8 mouse cellular contexts compared by ENCODE assay signal in the genomic region with DNA sequence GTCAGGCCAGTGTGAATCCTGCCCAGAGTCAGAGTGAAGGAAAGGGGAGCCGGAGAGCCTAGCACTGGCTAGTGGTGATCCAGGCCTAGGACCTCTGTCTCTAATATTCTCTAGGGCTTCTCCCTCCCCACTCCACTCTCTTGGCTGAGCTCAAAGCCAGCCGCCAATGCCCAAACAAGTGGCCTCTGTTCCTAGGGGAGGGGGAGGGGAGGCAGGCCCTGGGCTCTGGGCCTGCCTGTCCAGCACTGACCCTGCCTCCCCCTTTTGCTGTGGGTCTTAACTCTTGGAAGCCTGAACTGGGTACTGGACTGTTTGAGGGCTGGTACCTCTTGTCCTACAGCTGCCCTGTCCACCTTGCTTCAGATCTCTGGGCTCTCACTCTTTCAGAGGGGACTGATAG. TPM values are rescaled to one million over a fixed set of nuclear protein-coding genes. Genes with fewer than 3 reads are reported as not detected.
DNase-seq lines count a peak whose midpoint lies in the region; ATAC-seq and TF ChIP-seq lines count a peak whose summit lies in the region.

No protein-coding gene starts in this region.

- peaks cover 72% of the 10 kb centered on the region for H3K27me3 ChIP-seq in heart, embryonic 10.5 days (ENCODE audit: insufficient read depth, poor library complexity, severe bottlenecking)
- H3K27me3 ChIP-seq in midbrain, postnatal 0 days (ENCODE audit: insufficient read depth, low read length) = no peaks in the 10 kb centered on the region; the same call in 1 of the 2 replicates

- no peak for DNase-seq in heart, embryonic 10.5 days (ENCODE audit: low spot score)
- no peak for DNase-seq in heart, adult 9 months (ENCODE audit: low spot score in 2 of 2)
- peak; percentile 33 to 47 for DNase-seq in cerebellum, postnatal 14 days
- peak; percentile 24 to 71 for DNase-seq in layer of hippocampus, postnatal 14 days (ENCODE audit: low spot score in 2 of 2)
- DNase-seq in midbrain, postnatal 0 days (ENCODE audit: low spot score) = peak; percentile 79
- DNase-seq in gastrocnemius, postnatal 14 days = no peak
- no peak for DNase-seq in ovary, postnatal 36 days (ENCODE audit: low spot score)
- no peak for DNase-seq in thymus, postnatal 4 days

- no peak overlapping the region for H3K4me2 ChIP-seq in midbrain, postnatal 0 days (ENCODE audit: low read depth, low read length, poor library complexity, severe bottlenecking)

- H3K9ac ChIP-seq in midbrain, postnatal 0 days (replicated peaks; ENCODE audit: low read length, poor library complexity, severe bottlenecking) = no peak overlapping the region

- peaks cover 60% of the 10 kb centered on the region for H3K4me1 ChIP-seq in heart, embryonic 10.5 days
- H3K4me1 ChIP-seq in midbrain, postnatal 0 days (ENCODE audit: insufficient read depth, low read length) = 0 out of 2 replicates have a peak, but pooled peaks cover 5% of the 10 kb centered on the region

- no peaks in the 10 kb centered on the region for H3K9me3 ChIP-seq in heart, embryonic 10.5 days
- H3K9me3 ChIP-seq in midbrain, postnatal 0 days (ENCODE audit: low read length) = no peaks in the 10 kb centered on the region

- no peak for TF ChIP-seq CTCF in midbrain, postnatal 0 days (IDR thresholded peaks at IDR 0.05)

- intact Hi-C loops in gastrocnemius, postnatal 14 days (cut with DNase I; ENCODE audit: low total_unique reads) = no loop called here

- H3K27ac ChIP-seq in heart, embryonic 10.5 days = peak overlapping the region; percentile 22; the same call in 1 of the 2 replicates
- H3K27ac ChIP-seq in midbrain, postnatal 0 days (ENCODE audit: low read depth, low read length) = peak overlapping the region; percentile 47; the same call in 1 of the 2 replicates

- H3K36me3 ChIP-seq in heart, embryonic 10.5 days = 0 out of 2 replicates have a peak, but pooled peaks cover 9% of the 10 kb centered on the region
- H3K36me3 ChIP-seq in midbrain, postnatal 0 days (ENCODE audit: insufficient read depth, low read length) = no peaks in the 10 kb centered on the region

- no peak overlapping the region for H3K4me3 ChIP-seq in heart, embryonic 10.5 days
- no peak overlapping the region for H3K4me3 ChIP-seq in midbrain, postnatal 0 days (ENCODE audit: low read depth, low read length)

- peak; percentile 70 for ATAC-seq in midbrain, postnatal 0 days (ENCODE audit: low FRiP score)

- 32% methylated on average over 2 of the region's 2 CpGs for WGBS in heart, embryonic 10.5 days
- 49% methylated on average over 2 of the region's 2 CpGs for WGBS in midbrain, postnatal 0 days

RNA-seq across cellular contexts. Expression of a gene that starts 2.0 kb away (rescaled TPM):
- polyA plus RNA-seq in heart, embryonic 10.5 days (2016; fragmentation: Nextera tagmentation; extraction: Ambion mirVana) = 15.9 and 24.6 TPM in 2 replicates
- total RNA-seq in layer of hippocampus, postnatal 14 days (2021) = 10 to 100 TPM; 18.1 to 22.4 TPM
- 12.3 and 30.0 TPM in 2 replicates for total RNA-seq in midbrain, postnatal 0 days (2014; rRNA removed)
- polyA plus RNA-seq in midbrain, postnatal 0 days (2015; fragmentation: Nextera tagmentation; extraction: Ambion mirVana) = 6.9 and 8.9 TPM in 2 replicates
- 10 to 100 TPM; 19.5 to 21.0 TPM for total RNA-seq in gastrocnemius, postnatal 14 days (2021)

RNA-seq across cellular contexts. Expression of a gene that starts 33.0 kb away (rescaled TPM):
- 24.7 and 62.7 TPM in 2 replicates for polyA plus RNA-seq in heart, embryonic 10.5 days (2016; fragmentation: Nextera tagmentation; extraction: Ambion mirVana)
- 10 to 100 TPM; 14.2 to 18.3 TPM for total RNA-seq in layer of hippocampus, postnatal 14 days (2021)
- 21.5 and 47.7 TPM in 2 replicates for total RNA-seq in midbrain, postnatal 0 days (2014; rRNA removed)
- polyA plus RNA-seq in midbrain, postnatal 0 days (2015; fragmentation: Nextera tagmentation; extraction: Ambion mirVana) = 11.0 and 12.1 TPM in 2 replicates
- total RNA-seq in gastrocnemius, postnatal 14 days (2021) = 10 to 100 TPM; 19.1 to 19.9 TPM

RNA-seq across cellular contexts. Expression of a gene that starts 47.8 kb away (rescaled TPM):
- polyA plus RNA-seq in heart, embryonic 10.5 days (2016; fragmentation: Nextera tagmentation; extraction: Ambion mirVana) = 19.2 and 22.1 TPM in 2 replicates
- 10 to 100 TPM; 37.0 to 40.1 TPM for total RNA-seq in layer of hippocampus, postnatal 14 days (2021)
- 17.0 and 31.5 TPM in 2 replicates for total RNA-seq in midbrain, postnatal 0 days (2014; rRNA removed)
- polyA plus RNA-seq in midbrain, postnatal 0 days (2015; fragmentation: Nextera tagmentation; extraction: Ambion mirVana) = 22.4 and 22.6 TPM in 2 replicates
- 1 to 10 TPM; 5.7 to 7.3 TPM for total RNA-seq in gastrocnemius, postnatal 14 days (2021)

Comparison
In these comparisons a context has a peak if more than half of its experiments do, and no peak if none do; other contexts are left out.
1. DNase-seq: peak in cerebellum, postnatal 14 days (2 of 2), layer of hippocampus, postnatal 14 days (2 of 2) and midbrain, postnatal 0 days (single experiment); none in heart, embryonic 10.5 days (single experiment), heart, adult 9 months (0 of 2), gastrocnemius, postnatal 14 days (single experiment), ovary, postnatal 36 days (single experiment) and thymus, postnatal 4 days (single experiment).